Mouse (Mus musculus): Measurements from ENCODE around the gene Tspan4. TPM values are rescaled to one million over a fixed set of nuclear protein-coding genes. Genes with fewer than 3 reads are reported as not detected.
"Not testable (repeated sequence)": the region's sequence is repeated elsewhere in the genome, so short reads cannot be mapped to it uniquely, and the experiment has no call there.

The Tspan4 gene
- polyA plus RNA-seq, 1 experiment from 2014 or later = 91.2 TPM

DNA sequence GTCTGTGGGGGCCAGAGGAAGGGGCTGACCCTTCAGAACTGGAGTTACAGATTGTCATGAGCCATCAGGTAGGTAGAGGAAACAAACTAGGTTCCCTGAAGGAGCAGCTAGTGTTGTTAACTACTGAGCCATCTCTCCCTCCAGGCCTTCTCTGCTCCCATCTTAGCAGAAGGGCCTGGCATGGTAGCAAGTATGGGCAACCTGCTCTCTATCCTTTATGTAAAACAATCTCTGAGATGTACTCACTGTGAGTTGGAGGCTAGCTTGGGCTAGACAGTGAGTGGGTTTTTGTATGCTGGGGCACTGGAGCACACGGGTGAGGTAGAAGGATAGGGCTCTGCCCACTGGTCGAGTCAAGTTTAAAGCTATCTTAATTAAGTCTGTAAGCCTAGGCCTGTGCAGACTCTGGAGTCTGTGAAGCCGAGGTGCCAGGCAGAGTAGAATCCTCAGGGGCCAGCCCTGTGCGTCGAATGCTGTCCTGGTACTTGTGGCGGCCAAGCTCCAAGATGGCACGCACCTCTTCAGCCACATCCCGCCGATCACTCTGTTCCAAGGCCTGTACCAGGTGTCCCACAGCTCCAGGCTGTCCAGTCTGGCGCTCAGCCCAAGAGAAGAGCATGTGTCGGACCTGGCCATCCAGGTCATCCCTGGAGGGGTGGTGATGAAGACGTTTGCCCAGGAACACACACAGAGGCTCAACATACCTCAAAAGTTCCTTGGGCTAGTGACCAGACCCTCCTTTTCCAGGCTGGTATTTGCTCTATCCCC lies 36.7 kb upstream of the Tspan4 start:
- 93% methylated on average over 12 of the region's 12 CpGs for WGBS
- Histone ChIP-seq H3K9ac (ENCODE audit: low read length) (no peak overlapping the region), H3K27me3 (ENCODE audit: control insufficient read depth, insufficient read depth, low read depth, low read length) (no peaks in the 10 kb centered on the region), H3K9me3 (ENCODE audit: control insufficient read depth, low read length) (no peaks in the 10 kb centered on the region), H3K36me3 (ENCODE audit: control insufficient read depth, insufficient read depth, low read length) (peaks cover 4% of the 10 kb centered on the region; the same call in 1 of the 2 replicates), H3K27ac (ENCODE audit: low read length) (no peak overlapping the region), H3K4me3 (ENCODE audit: low read length) (no peak overlapping the region), H3K4me2 (ENCODE audit: low read depth, low read length) (no peak overlapping the region), H3K4me1 (replicated peaks; ENCODE audit: control insufficient read depth, insufficient read depth, low read length) (peaks cover 41% of the 10 kb centered on the region)
- no peak for ATAC-seq (ENCODE audit: low read depth)

DNA sequence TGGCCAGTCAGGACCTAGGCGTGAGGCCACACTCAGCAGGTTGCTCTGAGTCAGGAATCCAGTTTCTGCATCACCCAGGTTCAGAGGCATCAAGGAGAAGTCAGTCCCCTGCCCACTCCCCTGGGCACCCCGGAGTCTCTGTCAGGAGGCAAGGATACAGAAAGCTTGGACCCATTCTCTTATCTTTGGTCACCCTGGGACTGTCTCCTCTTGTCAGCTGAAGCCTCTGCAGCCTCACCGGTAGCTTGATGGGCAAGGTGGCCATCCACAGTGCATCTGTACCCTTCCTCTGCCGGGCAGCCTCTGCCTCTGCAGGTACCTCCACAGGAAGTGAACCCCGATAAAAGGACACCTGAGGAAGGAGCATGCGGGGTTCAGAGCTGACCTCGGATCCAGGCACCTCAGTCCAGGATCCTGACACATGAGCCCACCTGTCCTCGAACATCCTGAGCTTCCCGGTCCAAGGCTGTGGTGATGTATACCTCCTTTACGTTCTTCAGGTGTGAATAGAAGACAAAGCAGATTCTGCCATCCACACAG lies 35.8 kb upstream of the Tspan4 start:
- Histone ChIP-seq H3K4me2 (ENCODE audit: low read depth, low read length) (no peak overlapping the region), H3K9me3 (ENCODE audit: control insufficient read depth, low read length) (no peaks in the 10 kb centered on the region), H3K36me3 (ENCODE audit: control insufficient read depth, insufficient read depth, low read length) (peaks cover 4% of the 10 kb centered on the region; the same call in 1 of the 2 replicates), H3K27me3 (ENCODE audit: control insufficient read depth, insufficient read depth, low read depth, low read length) (no peaks in the 10 kb centered on the region), H3K4me3 (ENCODE audit: low read length) (no peak overlapping the region), H3K9ac (ENCODE audit: low read length) (no peak overlapping the region), H3K4me1 (replicated peaks; ENCODE audit: control insufficient read depth, insufficient read depth, low read length) (peaks cover 42% of the 10 kb centered on the region), H3K27ac (ENCODE audit: low read length) (no peak overlapping the region)
- 94% methylated on average over 10 of the region's 10 CpGs for WGBS
- no peak for ATAC-seq (ENCODE audit: low read depth)

DNA sequence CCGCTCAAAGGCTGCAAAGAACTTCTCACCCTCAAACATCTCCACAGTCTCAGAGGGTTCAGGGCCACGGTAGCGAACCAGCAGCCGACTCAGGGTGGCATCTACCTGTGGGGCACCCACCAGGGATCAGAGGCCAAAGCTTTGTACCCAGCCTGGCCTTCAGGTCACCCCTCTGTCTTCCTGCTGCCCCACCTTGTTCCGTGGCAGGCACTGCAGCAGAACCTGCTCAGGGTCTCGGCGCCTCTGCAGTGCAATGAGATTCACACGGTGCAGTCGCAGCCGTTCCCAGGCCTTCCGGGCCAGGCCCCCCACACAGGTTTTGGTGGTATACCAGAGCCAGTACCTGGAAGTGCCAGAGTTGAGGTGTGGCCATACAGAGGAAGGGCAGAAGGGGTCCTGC lies 35.2 kb upstream of the Tspan4 start:
- no peak for ATAC-seq (ENCODE audit: low read depth)
- Histone ChIP-seq H3K9me3 (ENCODE audit: control insufficient read depth, low read length) (no peaks in the 10 kb centered on the region), H3K4me1 (replicated peaks; ENCODE audit: control insufficient read depth, insufficient read depth, low read length) (peaks cover 40% of the 10 kb centered on the region), H3K4me2 (ENCODE audit: low read depth, low read length) (no peak overlapping the region), H3K4me3 (ENCODE audit: low read length) (no peak overlapping the region), H3K36me3 (ENCODE audit: control insufficient read depth, insufficient read depth, low read length) (peaks cover 4% of the 10 kb centered on the region; the same call in 1 of the 2 replicates), H3K9ac (ENCODE audit: low read length) (no peak overlapping the region), H3K27me3 (ENCODE audit: control insufficient read depth, insufficient read depth, low read depth, low read length) (no peaks in the 10 kb centered on the region), H3K27ac (ENCODE audit: low read length) (no peak overlapping the region)
- WGBS = 91% methylated on average over 11 of the region's 11 CpGs

DNA sequence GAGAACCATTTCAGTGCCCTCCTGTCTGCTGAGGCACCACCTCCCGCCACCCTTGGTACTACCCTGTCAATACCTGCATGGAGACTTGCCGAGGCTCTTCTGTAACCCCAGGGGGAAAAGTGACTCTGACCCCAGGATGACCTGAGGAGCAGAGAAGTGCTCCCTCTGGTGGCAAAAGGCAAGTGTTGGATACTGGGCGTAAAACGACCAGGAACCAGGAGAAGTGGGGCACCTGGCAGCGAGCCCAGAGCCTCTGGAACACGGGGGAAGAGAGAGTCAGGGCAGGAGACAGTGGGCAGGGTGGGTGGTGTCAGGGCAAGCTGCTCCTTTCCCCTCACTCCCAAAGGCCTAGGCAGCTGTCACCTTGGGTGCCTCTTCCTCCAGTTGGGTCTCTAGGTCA lies 34.4 kb upstream of the Tspan4 start:
- Histone ChIP-seq H3K27me3 (ENCODE audit: control insufficient read depth, insufficient read depth, low read depth, low read length) (no peaks in the 10 kb centered on the region), H3K9me3 (ENCODE audit: control insufficient read depth, low read length) (no peaks in the 10 kb centered on the region), H3K4me3 (ENCODE audit: low read length) (no peak overlapping the region), H3K9ac (ENCODE audit: low read length) (no peak overlapping the region), H3K36me3 (ENCODE audit: control insufficient read depth, insufficient read depth, low read length) (peaks cover 4% of the 10 kb centered on the region; the same call in 1 of the 2 replicates), H3K27ac (ENCODE audit: low read length) (no peak overlapping the region), H3K4me1 (replicated peaks; ENCODE audit: control insufficient read depth, insufficient read depth, low read length) (peaks cover 38% of the 10 kb centered on the region), H3K4me2 (ENCODE audit: low read depth, low read length) (no peak overlapping the region)
- 19% methylated on average over 6 of the region's 6 CpGs for WGBS
- no peak for ATAC-seq (ENCODE audit: low read depth)

DNA sequence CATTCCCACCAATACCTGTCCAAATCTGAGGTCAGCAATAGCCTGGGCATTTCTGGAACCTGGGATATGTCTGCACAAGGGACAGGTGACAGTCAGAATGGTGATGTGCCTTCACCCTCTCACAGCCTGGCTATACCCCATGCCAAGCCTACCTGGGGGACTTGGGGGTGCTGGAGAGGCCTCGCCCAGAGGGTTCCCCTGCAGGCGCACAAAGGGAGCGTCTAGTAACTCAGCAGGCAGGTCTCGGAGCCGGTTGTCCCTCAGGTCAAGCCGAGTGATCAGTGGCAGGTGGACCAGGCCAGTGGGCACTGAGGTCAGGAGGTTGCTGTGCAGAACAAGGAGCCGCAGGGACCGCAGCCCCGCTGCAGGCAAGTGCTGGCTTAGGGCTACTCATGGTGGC lies 33.6 kb upstream of the Tspan4 start:
- H3K36me3 ChIP-seq (ENCODE audit: control insufficient read depth, insufficient read depth, low read length) = peaks cover 4% of the 10 kb centered on the region; the same call in 1 of the 2 replicates
- H3K4me2 ChIP-seq (ENCODE audit: low read depth, low read length) = no peak overlapping the region
- no peaks in the 10 kb centered on the region for H3K27me3 ChIP-seq (ENCODE audit: control insufficient read depth, insufficient read depth, low read depth, low read length)
- no peak overlapping the region for H3K4me3 ChIP-seq (ENCODE audit: low read length)
- peaks cover 35% of the 10 kb centered on the region for H3K4me1 ChIP-seq (replicated peaks; ENCODE audit: control insufficient read depth, insufficient read depth, low read length)
- no peak overlapping the region for H3K9ac ChIP-seq (ENCODE audit: low read length)
- WGBS = 88% methylated on average over 9 of the region's 9 CpGs
- no peak for ATAC-seq (ENCODE audit: low read depth)
- H3K27ac ChIP-seq (ENCODE audit: low read length) = no peak overlapping the region
- no peaks in the 10 kb centered on the region for H3K9me3 ChIP-seq (ENCODE audit: control insufficient read depth, low read length)

DNA sequence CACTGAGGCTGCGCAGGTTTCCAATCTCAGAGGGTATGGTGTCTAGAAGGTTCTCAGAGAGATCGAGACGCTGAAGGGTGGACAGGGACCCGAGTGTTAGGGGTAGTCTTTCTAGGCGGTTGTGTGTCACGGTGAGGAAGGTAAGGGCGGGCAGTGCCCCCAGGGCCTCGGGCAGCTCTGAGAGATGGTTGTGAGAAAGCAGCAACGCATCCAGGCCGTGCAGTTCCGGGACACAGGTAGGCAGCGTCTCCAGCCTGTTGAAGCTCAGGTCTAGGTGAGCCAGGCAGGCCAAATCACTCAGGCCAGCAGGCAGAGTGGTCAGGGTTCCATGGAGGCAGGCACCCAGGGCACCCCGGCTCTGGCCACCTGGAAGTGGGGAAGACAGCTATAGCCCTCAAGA lies 32.8 kb upstream of the Tspan4 start:
- no peak for ATAC-seq (ENCODE audit: low read depth)
- peak overlapping the region; percentile 89 for H3K4me2 ChIP-seq (ENCODE audit: low read depth, low read length)
- H3K9me3 ChIP-seq (ENCODE audit: control insufficient read depth, low read length) = no peaks in the 10 kb centered on the region
- no peaks in the 10 kb centered on the region for H3K27me3 ChIP-seq (ENCODE audit: control insufficient read depth, insufficient read depth, low read depth, low read length)
- H3K9ac ChIP-seq (ENCODE audit: low read length) = peak overlapping the region; percentile 71
- H3K4me1 ChIP-seq (replicated peaks; ENCODE audit: control insufficient read depth, insufficient read depth, low read length) = peaks cover 28% of the 10 kb centered on the region
- no peak overlapping the region for H3K27ac ChIP-seq (ENCODE audit: low read length)
- peaks cover 4% of the 10 kb centered on the region; the same call in 1 of the 2 replicates for H3K36me3 ChIP-seq (ENCODE audit: control insufficient read depth, insufficient read depth, low read length)
- 91% methylated on average over 13 of the region's 13 CpGs for WGBS
- H3K4me3 ChIP-seq (ENCODE audit: low read length) = peak overlapping the region; percentile 56; the same call in 1 of the 2 replicates

DNA sequence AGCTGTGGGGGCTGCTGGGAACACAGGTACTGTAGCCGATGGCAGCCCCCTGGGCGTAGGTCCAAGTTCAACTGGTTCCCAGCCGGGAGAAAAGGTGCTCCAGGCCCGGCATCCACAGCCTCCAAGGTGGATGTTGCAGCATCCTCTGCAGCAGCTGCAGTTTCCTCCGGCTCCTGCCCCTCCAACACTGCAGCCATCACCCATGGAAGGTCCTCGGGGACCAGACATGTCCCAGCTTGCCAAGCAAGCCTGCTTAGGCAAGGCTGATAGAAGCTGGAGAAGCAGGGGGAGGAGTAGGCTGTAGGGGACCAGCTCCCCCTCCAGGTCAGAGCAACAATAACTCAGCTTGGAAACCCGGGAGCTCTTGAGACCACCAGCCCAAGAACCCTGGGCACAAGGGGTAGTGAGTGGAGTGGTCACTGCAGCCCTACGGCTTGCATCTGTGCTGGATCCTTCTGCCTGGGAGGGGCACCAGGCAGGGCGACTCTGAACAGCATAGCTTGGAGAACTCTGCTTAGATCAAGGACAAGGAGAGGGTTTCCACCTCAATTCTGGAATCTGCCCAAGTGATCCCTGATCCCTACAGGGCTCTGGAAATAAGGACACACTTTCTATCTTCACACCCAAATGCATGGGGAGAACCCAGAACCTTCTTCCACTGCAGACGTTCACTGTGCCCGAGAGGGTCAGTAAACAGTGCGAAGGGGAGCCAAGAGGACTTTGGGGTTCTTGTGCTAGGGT lies 31.8 kb upstream of the Tspan4 start:
- 0 out of 2 replicates have a peak, but pooled peaks have one; percentile 3 for ATAC-seq (ENCODE audit: low read depth)
- Histone ChIP-seq H3K27ac (ENCODE audit: low read length) (peak overlapping the region; percentile 39), H3K4me3 (ENCODE audit: low read length) (peak overlapping the region; percentile 56), H3K9me3 (ENCODE audit: control insufficient read depth, low read length) (no peaks in the 10 kb centered on the region), H3K36me3 (ENCODE audit: control insufficient read depth, insufficient read depth, low read length) (peaks cover 4% of the 10 kb centered on the region; the same call in 1 of the 2 replicates), H3K9ac (ENCODE audit: low read length) (peak overlapping the region; percentile 71), H3K4me2 (ENCODE audit: low read depth, low read length) (peak overlapping the region; percentile 89), H3K27me3 (ENCODE audit: control insufficient read depth, insufficient read depth, low read depth, low read length) (no peaks in the 10 kb centered on the region), H3K4me1 (replicated peaks; ENCODE audit: control insufficient read depth, insufficient read depth, low read length) (peaks cover 31% of the 10 kb centered on the region)
- WGBS = 10% methylated on average over 12 of the region's 12 CpGs

DNA sequence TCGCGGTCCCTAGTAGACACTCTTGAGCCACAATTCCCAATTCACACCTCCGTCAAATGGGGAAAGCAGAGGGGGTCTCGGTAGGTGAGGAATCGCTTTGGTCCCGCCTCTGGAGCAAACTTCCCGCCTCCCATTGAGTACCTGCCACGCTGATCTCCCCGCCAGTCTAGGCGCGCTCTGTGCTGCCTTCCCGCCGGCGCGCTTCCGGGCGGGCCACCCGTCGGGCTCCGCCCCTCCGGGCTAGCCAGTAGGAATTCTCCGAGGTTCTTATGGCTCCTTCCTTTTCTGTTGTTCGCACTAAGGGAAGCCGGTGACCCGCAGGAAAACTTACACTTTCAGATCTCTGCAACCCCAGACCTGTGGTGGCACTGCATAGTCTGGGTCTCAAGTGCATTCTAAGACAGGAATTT lies 31.2 kb upstream of the Tspan4 start, which contains the start of gene Pidd1:
TSS of gene Pidd1 (minus strand) at position 198 of the 410 bp plus-strand sequence.
- H3K4me1 ChIP-seq (replicated peaks; ENCODE audit: control insufficient read depth, insufficient read depth, low read length) = peaks cover 36% of the 10 kb centered on the region
- peak within 1 kb of the TSS; percentile 79 for H3K27ac ChIP-seq (ENCODE audit: low read length)
- no peaks in the 10 kb centered on the region for H3K27me3 ChIP-seq (ENCODE audit: control insufficient read depth, insufficient read depth, low read depth, low read length)
- WGBS = under 1% methylated on average over 25 of the region's 25 CpGs
- H3K9ac ChIP-seq (ENCODE audit: low read length) = peak within 1 kb of the TSS; percentile 71
- H3K9me3 ChIP-seq (ENCODE audit: control insufficient read depth, low read length) = no peaks in the 10 kb centered on the region
- peak within 1 kb of the TSS; percentile 89 for H3K4me2 ChIP-seq (ENCODE audit: low read depth, low read length)
- peaks cover 6% of the 10 kb centered on the region for H3K36me3 ChIP-seq (ENCODE audit: control insufficient read depth, insufficient read depth, low read length)
- ATAC-seq (ENCODE audit: low read depth) = peak; percentile 61
- peak within 1 kb of the TSS; percentile 56 for H3K4me3 ChIP-seq (ENCODE audit: low read length)

DNA sequence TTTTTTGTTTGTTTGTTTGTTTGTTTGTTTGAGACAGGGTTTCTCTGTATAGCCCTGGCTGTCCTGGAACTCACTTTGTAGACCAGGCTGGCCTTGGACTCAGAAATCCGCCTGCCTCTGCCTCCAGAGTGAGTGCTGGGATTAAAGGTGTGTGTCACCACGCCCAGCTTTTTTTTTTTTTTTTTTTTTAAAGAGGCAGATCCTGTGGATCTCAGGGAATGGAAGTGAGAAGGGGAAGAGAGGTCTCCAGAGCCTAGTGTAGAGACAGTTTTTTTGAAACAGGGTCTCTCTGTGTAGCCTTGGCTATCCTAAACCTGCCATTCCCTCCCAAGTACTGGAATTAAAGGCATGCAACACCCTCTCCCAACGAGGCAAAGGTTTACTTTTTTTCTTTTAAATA lies 28.7 kb upstream of the Tspan4 start:
- Histone ChIP-seq H3K4me2 (ENCODE audit: low read depth, low read length) (peak overlapping the region; percentile 75), H3K4me3 (ENCODE audit: low read length) (peak overlapping the region; percentile 73; the same call in 1 of the 2 replicates)

More for the DNA sequence above, 28.7 kb upstream of the Tspan4 start:
- H3K9ac ChIP-seq (ENCODE audit: low read length); H3K27ac ChIP-seq (ENCODE audit: low read length); H3K27me3 ChIP-seq (ENCODE audit: control insufficient read depth, insufficient read depth, low read depth, low read length); H3K9me3 ChIP-seq (ENCODE audit: control insufficient read depth, low read length); ATAC-seq (ENCODE audit: low read depth): not testable (repeated sequence)
- WGBS = 62% methylated on average over 3 of the region's 3 CpGs
- peaks cover 15% of the 10 kb centered on the region for H3K36me3 ChIP-seq (ENCODE audit: control insufficient read depth, insufficient read depth, low read length)
- peaks cover 31% of the 10 kb centered on the region for H3K4me1 ChIP-seq (replicated peaks; ENCODE audit: control insufficient read depth, insufficient read depth, low read length)
